Comparison of ENCODE assay signal across 9 mouse cellular contexts in genomic region chr19:45789888-45790874, GRCm38 (mm10). TPM values are rescaled to one million over a fixed set of nuclear protein-coding genes. Genes with fewer than 3 reads are reported as not detected.
A peak's percentile ranks its signal among the peaks of the same experiment; 100 is the strongest.
DNase-seq lines count a peak whose midpoint lies in the region; ATAC-seq and TF ChIP-seq lines count a peak whose summit lies in the region.
"Had no signal": no experiment of that assay in that cellular context is flagged by ENCODE, and none has a peak within 500 bp of the region (broad histone marks: within the 10 kb centered on the region; RNA-seq: fewer than 3 reads in every experiment).

No protein-coding gene starts in this region.

- H3K9me3 ChIP-seq in ES-Bruce4 (replicated peaks; ENCODE audit: control insufficient read depth, insufficient read depth, low read length, poor library complexity, severe bottlenecking) = no peaks in the 10 kb centered on the region
- H3K9me3 ChIP-seq in hindbrain, embryonic 12.5 days (replicated peaks) = no peaks in the 10 kb centered on the region
- no peaks in the 10 kb centered on the region for H3K9me3 ChIP-seq in midbrain, embryonic 10.5 days (replicated peaks)

- peak overlapping the region; percentile 96 for H3K27ac ChIP-seq in ES-Bruce4 (ENCODE audit: insufficient read depth, low read length)
- no peak overlapping the region for H3K27ac ChIP-seq in hindbrain, embryonic 12.5 days
- no peak overlapping the region for H3K27ac ChIP-seq in midbrain, embryonic 10.5 days (replicated peaks)

- H3K27me3 ChIP-seq in ES-Bruce4 (ENCODE audit: control insufficient read depth, insufficient read depth, low read length, poor library complexity, severe bottlenecking) = no peaks in the 10 kb centered on the region
- no peaks in the 10 kb centered on the region for H3K27me3 ChIP-seq in hindbrain, embryonic 12.5 days
- H3K27me3 ChIP-seq in midbrain, embryonic 10.5 days (ENCODE audit: low read depth, poor library complexity, severe bottlenecking) = no peaks in the 10 kb centered on the region; the same call in 1 of the 2 replicates

- H3K36me3 ChIP-seq in ES-Bruce4 (ENCODE audit: control insufficient read depth, insufficient read depth, low read length, poor library complexity, severe bottlenecking) = no peaks in the 10 kb centered on the region
- no peaks in the 10 kb centered on the region for H3K36me3 ChIP-seq in hindbrain, embryonic 12.5 days
- no peaks in the 10 kb centered on the region for H3K36me3 ChIP-seq in midbrain, embryonic 10.5 days

- DNase-seq in heart, adult 11 months = peak; percentile 91
- DNase-seq in heart, postnatal 36 days = no peak
- DNase-seq in induced T-regulatory cell, adult 2 months (ENCODE audit: low read depth) = peak; percentile 77
- no peak for DNase-seq in adrenal gland, postnatal 14 days
- no peak for DNase-seq in midbrain, embryonic 10.5 days (ENCODE audit: low spot score)

- no peak for TF ChIP-seq CTCF in ES-Bruce4 (IDR thresholded peaks at IDR 0.05; ENCODE audit: low read depth, low read length)

- peaks cover 1% of the 10 kb centered on the region for H3K4me1 ChIP-seq in ES-Bruce4 (ENCODE audit: control insufficient read depth, insufficient read depth, low read length)
- H3K4me1 ChIP-seq in hindbrain, embryonic 12.5 days = peaks cover 4% of the 10 kb centered on the region; the same call in 1 of the 2 replicates
- H3K4me1 ChIP-seq in midbrain, embryonic 10.5 days = no peaks in the 10 kb centered on the region

- 77% methylated on average over 11 of the region's 13 CpGs for WGBS in hindbrain, embryonic 12.5 days
- WGBS in midbrain, embryonic 10.5 days = 85% methylated on average over 13 of the region's 13 CpGs

- TF ChIP-seq POLR2A in ES-Bruce4 (IDR thresholded peaks at IDR 0.05; ENCODE audit: insufficient read depth, low read length) = no peak

- peak; percentile 100 for ATAC-seq in megakaryocyte, adult 5-6 weeks (ENCODE audit: poor library complexity, severe bottlenecking)
- ATAC-seq in hindbrain, embryonic 12.5 days (ENCODE audit: low FRiP score) = no peak

- H3K9ac ChIP-seq in ES-Bruce4 (ENCODE audit: low read depth, poor library complexity, severe bottlenecking) = peak overlapping the region; percentile 52
- H3K9ac ChIP-seq in hindbrain, embryonic 12.5 days = no peak overlapping the region

- no peak overlapping the region for H3K4me2 ChIP-seq in hindbrain, embryonic 12.5 days (replicated peaks)

- H3K4me3 ChIP-seq in ES-Bruce4 (ENCODE audit: low read depth, low read length) = no peak overlapping the region
- H3K4me3 ChIP-seq in hindbrain, embryonic 12.5 days = no peak overlapping the region
- no peak overlapping the region for H3K4me3 ChIP-seq in midbrain, embryonic 10.5 days

- intact Hi-C loops in heart, postnatal 36 days (cut with DNase I) = no loop called here

- peak; percentile 86 for TF ChIP-seq EP300 in ES-Bruce4 (IDR thresholded peaks at IDR 0.05; ENCODE audit: insufficient read depth, low read depth, low read length)

RNA-seq across cellular contexts. Expression of gene Mgea5, which starts 6.5 kb away (rescaled TPM):
- total RNA-seq in heart, postnatal 36 days (2021) = 10 to 100 TPM; 74.5 to 76.1 TPM
- 177 and 181 TPM in 2 replicates for polyA plus RNA-seq in ES-Bruce4 (2011; ENCODE audit: insufficient read depth, insufficient read length, low read depth, missing spikeins)
- 91.8 and 94.7 TPM in 2 replicates for total RNA-seq in megakaryocyte, adult 5-6 weeks (2015)
- 157 and 170 TPM in 2 replicates for total RNA-seq in megakaryocyte, adult 5-6 weeks (2017)
- 71.8 and 76.5 TPM in 2 replicates for total RNA-seq in adrenal gland, postnatal 14 days (2021)
- 113 and 121 TPM in 2 replicates for polyA plus RNA-seq in hindbrain, embryonic 12.5 days (2016; fragmentation: Nextera tagmentation; extraction: Ambion mirVana)
- polyA plus RNA-seq in midbrain, embryonic 10.5 days (2016; fragmentation: Nextera tagmentation; extraction: Ambion mirVana) = 60.8 and 67.5 TPM in 2 replicates

RNA-seq across cellular contexts. Expression of gene Kcnip2, which starts 25.7 kb away (rescaled TPM):
- 100 to 1,000 TPM; 204 to 236 TPM for total RNA-seq in heart, postnatal 36 days (2021)
- polyA plus RNA-seq in ES-Bruce4 (2011; ENCODE audit: insufficient read depth, insufficient read length, low read depth, missing spikeins) = 3.1 and 4.2 TPM in 2 replicates
- total RNA-seq in megakaryocyte, adult 5-6 weeks (2015) = 0.09 and 0.16 TPM in 2 replicates
- total RNA-seq in megakaryocyte, adult 5-6 weeks (2017) = not detected in 2 replicates
- 0.19 and 0.38 TPM in 2 replicates for total RNA-seq in adrenal gland, postnatal 14 days (2021)
- 3.0 and 3.7 TPM in 2 replicates for polyA plus RNA-seq in hindbrain, embryonic 12.5 days (2016; fragmentation: Nextera tagmentation; extraction: Ambion mirVana)
- polyA plus RNA-seq in midbrain, embryonic 10.5 days (2016; fragmentation: Nextera tagmentation; extraction: Ambion mirVana) = 0.53 and 0.89 TPM in 2 replicates
- total RNA-seq: liver, adult 2 months had no signal

RNA-seq across cellular contexts. Expression of gene Npm3, which starts 40.8 kb away (rescaled TPM):
- total RNA-seq in heart, postnatal 36 days (2021) = 10 to 100 TPM; 15.0 to 15.9 TPM
- 188 and 196 TPM in 2 replicates for polyA plus RNA-seq in ES-Bruce4 (2011; ENCODE audit: insufficient read depth, insufficient read length, low read depth, missing spikeins)
- 36.5 and 39.2 TPM in 2 replicates for total RNA-seq in megakaryocyte, adult 5-6 weeks (2015)
- 30.4 and 38.4 TPM in 2 replicates for total RNA-seq in megakaryocyte, adult 5-6 weeks (2017)
- 27.1 and 33.6 TPM in 2 replicates for total RNA-seq in adrenal gland, postnatal 14 days (2021)
- 6.7 and 7.6 TPM in 2 replicates for polyA plus RNA-seq in hindbrain, embryonic 12.5 days (2016; fragmentation: Nextera tagmentation; extraction: Ambion mirVana)
- polyA plus RNA-seq in midbrain, embryonic 10.5 days (2016; fragmentation: Nextera tagmentation; extraction: Ambion mirVana) = 7.5 and 9.4 TPM in 2 replicates

RNA-seq across cellular contexts. Expression of gene Fgf8, which starts 47.5 kb away (rescaled TPM):
- not detected for total RNA-seq in heart, postnatal 36 days (2021)
- 22.6 and 25.9 TPM in 2 replicates for polyA plus RNA-seq in ES-Bruce4 (2011; ENCODE audit: insufficient read depth, insufficient read length, low read depth, missing spikeins)
- not detected in 2 replicates for total RNA-seq in megakaryocyte, adult 5-6 weeks (2015)
- total RNA-seq in megakaryocyte, adult 5-6 weeks (2017) = not detected in 2 replicates
- not detected in 2 replicates for total RNA-seq in adrenal gland, postnatal 14 days (2021)
- polyA plus RNA-seq in hindbrain, embryonic 12.5 days (2016; fragmentation: Nextera tagmentation; extraction: Ambion mirVana) = 2.9 and 3.1 TPM in 2 replicates
- polyA plus RNA-seq in midbrain, embryonic 10.5 days (2016; fragmentation: Nextera tagmentation; extraction: Ambion mirVana) = 25.5 and 28.8 TPM in 2 replicates
- total RNA-seq: liver, adult 2 months had no signal
- polyA plus RNA-seq: liver, adult 2 months had no signal

Comparison
In these comparisons a context has a peak if more than half of its experiments do, and no peak if none do; other contexts are left out.
1. DNase-seq: peak in heart, adult 11 months (single experiment) and induced T-regulatory cell, adult 2 months (single experiment); none in heart, postnatal 36 days (0 of 2), adrenal gland, postnatal 14 days (single experiment) and midbrain, embryonic 10.5 days (single experiment).
2. RNA of gene Kcnip2, which starts 25.7 kb away (total RNA-seq): 204 to 236 TPM in heart, postnatal 36 days; 0.19 to 0.38 TPM in adrenal gland, postnatal 14 days and 0.09 to 0.16 TPM in megakaryocyte, adult 5-6 weeks; every median in the first group is over 100 times any median in the second.